Mouse (Mus musculus) cerebellum, adult 18-20 months (tissue): ENCODE results near the gene Ctsk.
"Not testable (repeated sequence)": the region's sequence is repeated elsewhere in the genome, so short reads cannot be mapped to it uniquely, and the experiment has no call there.

Experiments used
- DNase-seq, 2 experiments: peaks; one replicate each; pipeline ENCODE4 v3.0.0; 2021

The Ctsk gene

DNA sequence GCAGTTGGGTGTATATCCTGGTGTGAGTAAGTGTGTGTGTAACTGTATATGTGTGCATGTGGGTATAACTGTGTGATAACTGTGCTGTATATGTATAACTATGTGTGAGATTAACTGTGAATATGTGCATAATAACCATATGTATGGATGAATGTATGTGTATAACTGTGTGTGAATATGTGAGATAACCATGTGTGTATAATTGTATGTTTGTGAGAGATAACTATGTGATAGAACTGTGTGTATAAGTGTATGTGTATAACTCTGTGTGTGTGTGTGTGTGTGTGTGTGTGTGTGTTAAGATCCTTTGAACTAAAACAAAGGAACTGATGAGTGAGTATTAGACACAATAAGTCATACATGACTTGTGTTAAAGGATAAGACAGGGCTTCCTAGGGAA, 27.1 kb downstream of the Ctsk start:
- no peak for DNase-seq

DNA sequence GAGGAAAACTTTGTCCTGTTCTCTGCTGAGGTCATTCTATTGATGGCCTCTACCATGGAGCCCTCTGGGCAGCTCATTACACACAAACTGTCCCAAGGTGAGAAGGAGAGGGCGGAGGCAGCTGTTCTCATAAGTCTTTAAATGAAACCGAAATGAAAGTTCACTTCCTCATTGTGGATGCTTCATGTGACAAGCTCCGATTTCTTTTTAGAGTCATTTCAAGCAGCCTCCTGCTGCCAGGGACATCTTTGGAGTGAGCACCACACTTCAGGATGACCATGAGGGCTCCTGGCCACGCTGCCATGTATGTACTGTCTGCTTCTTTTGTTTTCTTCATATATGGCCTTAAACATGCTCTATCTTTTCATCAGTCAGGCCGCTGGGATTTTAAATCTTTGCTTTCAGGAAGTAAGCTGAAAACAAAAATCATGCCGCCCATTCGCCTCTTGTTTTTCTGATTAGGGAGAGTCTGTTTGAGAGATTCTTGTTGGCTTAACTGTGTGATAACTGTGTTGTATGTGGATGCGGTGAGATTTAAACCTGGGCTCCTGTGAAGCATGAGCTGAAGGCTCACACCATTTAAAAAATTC, 27.7 kb downstream of the Ctsk start, which contains the start of gene Ctss:
Gene Ctss (plus strand): TSS at position 165 of the 590 bp plus-strand sequence.
- no peak for DNase-seq

DNA sequence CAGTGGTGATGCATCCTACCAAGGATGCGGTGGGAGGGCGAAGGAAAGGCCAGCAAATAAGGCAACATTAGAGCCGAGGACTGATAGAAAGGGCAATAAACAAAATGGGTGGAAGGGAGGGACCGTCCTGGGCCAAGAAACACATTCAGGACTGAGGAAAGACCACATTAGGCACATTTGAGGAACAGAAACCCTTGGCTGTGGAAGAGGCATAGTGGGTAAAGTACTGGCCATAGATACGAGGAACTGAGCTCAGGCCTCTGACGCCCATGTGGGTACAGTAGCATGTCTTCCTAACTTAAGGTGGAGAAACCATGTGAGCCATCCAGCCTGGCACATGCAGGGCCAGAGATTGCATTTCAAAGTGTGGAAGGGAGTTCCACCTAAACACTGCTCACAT, 30.8 kb downstream of the Ctsk start:
- no peak for DNase-seq

DNA sequence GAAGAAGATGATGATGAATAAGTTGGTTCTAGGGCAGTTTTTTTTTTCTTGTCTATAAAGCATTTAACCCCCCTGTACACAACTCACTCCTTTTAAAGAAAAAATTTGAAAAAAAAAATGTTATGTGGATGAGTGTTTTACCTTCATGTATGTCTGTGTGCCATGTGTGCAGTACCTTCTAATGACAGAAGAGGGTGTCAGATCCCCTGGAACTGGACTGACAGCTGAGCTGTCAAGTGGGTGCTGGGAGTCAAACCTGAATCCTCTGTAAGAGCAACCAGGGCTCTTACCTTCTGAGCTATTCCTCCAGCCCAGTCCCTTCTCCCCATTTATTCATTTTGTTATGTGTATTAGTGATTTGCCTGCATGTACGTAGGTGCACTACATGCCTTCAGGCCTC, 32.0 kb downstream of the Ctsk start:
- no peak for DNase-seq

DNA sequence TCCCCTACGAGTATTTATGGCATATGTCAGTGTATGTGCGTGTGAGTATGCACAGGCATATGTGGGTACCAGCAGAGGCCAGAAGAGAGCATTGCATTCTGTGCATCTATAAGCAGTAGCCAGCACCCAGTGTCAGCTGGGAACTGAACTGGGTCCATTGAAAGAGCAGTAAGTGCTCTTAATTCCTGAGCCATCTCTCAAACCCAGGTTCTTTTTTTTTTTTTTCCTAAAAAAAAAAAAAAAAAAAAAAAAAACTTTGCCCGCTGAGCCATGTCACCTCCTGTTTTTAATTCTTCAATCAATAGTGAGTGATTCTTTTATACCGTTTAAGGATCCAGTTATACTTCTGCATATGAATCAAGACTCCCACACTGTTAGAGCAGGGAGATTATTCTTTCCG, 34.3 kb downstream of the Ctsk start:
- DNase-seq = no peak

DNA sequence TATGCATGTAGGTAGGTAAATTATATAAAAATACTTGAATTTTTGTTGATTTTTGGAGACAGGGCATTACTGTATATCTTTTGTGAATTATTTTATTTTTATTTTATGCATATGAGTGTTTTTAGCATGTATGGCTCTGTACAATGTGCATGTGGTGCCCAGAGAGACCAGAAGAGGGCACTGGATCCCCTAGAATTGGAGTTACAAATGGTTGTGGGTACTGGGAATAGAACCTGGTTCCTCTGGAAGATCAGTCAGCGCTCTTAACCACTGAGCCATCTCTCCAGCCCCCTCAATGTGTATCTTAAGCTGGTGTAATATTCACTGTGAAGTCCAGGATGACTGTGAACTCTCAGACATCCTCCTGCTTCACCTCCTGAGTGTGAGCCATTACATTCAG, 35.9 kb downstream of the Ctsk start:
- no peak for DNase-seq

DNA sequence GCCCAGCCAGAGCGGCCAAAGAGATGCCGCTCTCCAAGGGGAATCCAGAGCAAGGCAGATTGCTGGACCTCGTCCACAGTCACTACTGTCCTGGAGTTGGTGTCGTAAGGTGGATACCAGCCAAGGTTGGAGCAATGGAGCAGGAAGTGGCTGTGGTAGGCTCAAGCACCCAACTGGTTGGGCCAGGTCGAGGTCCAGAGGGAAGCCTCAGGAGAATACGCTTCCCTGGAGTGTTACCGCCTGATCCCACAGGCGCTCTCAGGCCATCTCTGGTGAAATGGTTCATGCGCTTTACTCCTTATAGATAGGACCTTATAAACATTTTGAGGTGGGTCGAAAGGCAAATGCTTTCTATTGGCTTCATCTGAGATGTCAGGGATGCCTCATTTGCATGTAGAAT, 39.9 kb downstream of the Ctsk start:
- no peak for DNase-seq

DNA sequence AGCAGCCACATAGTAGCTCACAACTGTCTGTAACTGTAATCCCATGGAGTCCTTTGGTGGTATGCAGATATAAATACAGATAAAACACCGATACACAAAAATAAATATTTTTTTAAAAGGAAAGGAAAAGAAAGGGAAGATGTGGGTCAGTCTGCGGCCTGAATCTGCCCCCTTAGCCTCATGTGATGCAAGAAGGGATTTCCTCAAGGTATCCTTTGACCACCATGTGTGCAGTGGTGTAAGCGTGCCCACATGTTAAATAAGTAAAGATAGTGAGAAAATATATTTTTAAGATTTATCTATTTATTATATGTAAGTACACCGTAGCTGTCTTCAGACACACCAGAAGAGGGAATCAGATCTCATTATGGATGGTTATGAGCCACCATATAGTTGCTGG, 40.8 kb downstream of the Ctsk start:
- no peak for DNase-seq

DNA sequence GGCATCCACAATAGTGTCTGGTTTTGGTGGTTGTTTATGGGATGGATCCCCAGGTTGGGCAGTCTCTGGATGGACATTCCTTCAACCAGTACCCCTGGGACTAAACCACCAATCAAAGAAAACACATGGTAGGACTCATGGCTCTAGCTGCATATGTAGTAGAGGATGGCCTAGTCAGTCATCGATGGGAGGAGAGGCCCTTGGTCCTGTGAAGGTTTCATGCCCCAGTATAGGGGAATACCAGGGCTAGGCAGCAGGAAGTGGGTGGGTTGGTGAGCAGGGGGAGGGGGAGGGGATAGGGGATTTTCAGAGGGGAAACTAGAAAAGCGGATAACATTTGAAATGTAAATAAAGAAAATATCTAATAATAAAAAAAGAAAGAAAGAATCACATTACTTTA, 42.1 kb downstream of the Ctsk start:
- not testable (repeated sequence) for DNase-seq

DNA sequence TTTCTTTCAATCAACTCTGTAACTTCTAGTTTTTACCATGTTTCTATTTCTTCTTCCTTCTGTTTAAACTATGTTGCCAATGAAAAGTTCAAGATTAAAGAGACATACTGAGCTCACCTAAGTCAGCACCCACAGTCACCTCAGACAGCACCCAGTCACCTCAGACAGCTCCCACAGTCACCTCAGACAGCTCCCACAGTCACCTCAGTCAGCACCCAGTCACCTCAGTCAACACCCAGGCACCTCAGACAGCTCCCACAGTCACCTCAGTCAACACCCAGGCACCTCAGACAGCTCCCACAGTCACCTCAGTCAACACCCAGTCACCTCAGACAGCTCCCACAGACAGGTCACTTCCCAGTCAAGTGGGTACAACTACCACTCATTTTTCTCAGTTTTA, 43.1 kb downstream of the Ctsk start:
- no peak for DNase-seq

DNA sequence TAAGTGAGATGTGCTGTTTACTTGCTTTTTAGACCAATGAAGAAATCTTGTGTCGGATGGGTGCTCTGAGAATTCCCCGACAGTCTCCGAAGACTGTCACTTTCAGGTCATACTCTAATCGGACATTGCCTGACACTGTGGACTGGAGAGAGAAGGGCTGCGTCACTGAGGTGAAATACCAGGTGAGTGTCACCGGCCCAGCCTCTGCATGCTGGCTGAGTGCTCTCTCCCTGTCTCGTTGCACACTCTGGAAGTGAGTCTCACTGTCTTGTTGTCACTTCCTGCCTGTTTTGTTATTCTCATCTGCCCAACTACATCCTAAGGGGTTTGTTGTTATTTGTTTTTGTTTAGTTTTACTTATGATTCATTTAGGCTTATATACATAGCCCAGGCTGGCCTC, 43.9 kb downstream of the Ctsk start:
- DNase-seq = no peak

DNA sequence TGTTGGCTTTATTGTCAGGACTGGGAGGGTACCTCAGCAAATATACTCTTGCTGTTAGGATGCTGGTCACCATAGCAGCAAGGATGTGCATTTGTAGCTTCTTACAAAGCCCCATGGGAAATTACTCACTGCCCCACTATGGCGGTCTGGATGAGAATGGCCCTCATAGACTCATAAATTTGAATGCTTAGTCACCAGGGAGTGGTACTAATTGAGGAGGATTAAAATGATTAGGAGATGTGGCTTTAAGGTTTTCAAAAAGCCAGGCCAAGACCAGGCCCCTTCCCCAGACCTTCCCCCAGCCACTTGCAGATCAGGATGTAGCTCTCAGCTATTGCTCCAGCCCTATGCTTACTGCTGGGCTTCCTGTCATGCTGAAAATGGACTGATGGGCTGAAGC, 51.1 kb downstream of the Ctsk start:
- DNase-seq = no peak

DNA sequence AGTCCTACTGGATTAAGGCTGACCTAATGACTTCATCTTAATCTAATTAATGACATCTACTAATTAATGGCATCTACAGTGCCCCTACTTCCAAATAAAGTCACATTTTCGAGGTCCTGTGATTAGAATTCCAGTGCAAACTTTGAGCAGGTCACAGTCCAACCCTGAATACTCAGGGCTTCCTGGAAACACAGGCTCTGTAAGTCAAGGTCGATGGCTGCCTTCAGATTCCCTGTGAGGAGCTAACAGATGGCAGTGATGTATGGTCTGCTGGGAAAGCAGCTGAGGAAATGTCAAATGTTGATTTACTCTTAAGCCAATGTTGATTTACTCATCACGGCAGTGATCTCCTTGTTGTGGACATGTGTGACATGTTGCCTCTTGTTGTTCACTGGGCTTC, 54.9 kb downstream of the Ctsk start:
- DNase-seq = no peak
